Mouse (Mus musculus): ENCODE measurements around the gene Art4.

Art4 gene

DNA sequence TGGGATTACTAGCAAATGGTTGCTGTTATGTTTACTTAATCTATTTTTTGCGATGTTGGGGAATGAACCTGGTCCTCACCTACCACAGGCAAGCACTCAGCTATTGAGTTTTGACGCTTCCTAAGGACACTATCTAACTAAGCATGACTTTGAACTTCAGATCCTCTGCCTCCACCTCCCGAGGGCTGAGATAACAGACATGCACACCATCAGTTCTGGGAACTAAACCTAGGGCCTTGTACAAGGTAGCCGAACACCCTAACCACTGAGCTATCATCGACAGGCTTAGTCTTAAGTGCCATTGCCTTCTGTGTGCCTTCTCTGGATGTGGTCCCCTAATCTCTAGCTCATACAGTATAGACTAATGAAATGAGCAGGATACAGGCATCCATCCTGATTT is 7.8 kb upstream of the Art4 start:
- DNase-seq: no peak

- DNase-seq: no peak
Measured at GRCm38 (mm10) chr6:136861020-136861419, 3.5 kb upstream of the Art4 start.

- DNase-seq: no peak
Measured at GRCm38 (mm10) chr6:136858420-136858819, 887 bp upstream of the Art4 start.

DNA sequence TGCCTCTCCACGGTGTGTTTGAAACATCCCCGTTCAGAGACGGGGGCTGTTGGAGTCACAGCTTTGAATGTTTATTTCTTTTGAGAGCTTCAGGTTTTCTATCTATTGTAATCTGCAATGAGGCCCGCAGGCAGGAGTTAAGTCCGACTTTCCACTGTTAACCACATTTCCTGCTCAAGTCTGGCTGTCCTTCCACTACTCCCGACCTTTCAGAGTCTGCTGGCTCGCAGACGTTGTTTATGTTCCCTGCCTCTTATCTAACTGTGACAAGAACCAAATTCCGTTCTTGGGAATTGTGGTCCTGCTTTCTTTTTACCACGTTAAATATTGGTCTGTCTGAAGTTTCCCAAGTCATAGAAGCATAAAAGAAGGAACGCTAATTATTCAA is 334 bp upstream of the Art4 start:
- DNase-seq: no peak

- DNase-seq: no peak
Measured at GRCm38 (mm10) chr6:136856071-136856636, 1.4 kb downstream of the Art4 start.

- no peak for DNase-seq
Measured at GRCm38 (mm10) chr6:136855183-136855582, 2.4 kb downstream of the Art4 start.

DNA sequence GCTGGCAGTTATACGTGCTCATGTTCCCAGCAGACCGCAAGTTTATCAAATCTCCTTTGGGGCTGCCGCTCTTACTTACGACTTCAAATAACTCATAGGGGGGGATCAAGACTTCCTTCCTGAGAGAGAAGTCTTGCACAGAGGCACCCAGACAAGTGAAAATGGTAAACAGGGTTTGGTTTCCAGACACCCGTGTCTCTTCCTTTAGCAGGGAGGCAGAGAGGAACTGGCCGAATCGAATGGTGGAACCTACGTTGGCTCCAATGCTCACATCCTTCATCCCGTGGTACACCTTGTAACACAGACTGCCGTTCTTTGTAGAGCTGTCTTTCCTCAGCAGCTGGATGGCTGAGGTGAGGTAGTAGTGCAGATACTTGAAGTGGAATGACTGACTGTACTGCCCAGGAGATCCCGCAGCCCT is 3.2 kb downstream of the Art4 start:
- DNase-seq: no peak

DNA sequence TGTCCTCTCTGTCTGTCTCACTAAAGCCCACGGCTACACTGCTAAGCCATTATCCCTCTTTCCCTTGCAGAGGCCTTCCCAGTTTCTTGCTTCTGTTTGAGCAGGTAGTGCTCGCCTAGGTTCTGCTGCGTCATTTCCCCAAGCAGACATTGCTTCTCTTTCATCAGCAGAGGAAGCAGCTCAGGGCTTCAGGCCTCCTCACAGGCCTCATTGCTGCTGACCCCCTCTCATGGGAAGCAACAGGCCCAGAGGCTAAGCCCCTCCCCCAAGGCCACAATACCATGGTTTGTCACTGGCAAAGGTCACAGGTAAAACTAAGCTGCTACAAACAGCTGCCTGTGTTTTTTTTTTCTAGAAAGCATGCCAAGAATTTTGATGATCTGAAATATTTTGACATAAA is 4.8 kb downstream of the Art4 start:
- no peak for DNase-seq

GRCm38 (mm10) chr6:136852348-136852747 is 5.2 kb downstream of the Art4 start:
- no peak for DNase-seq

- no peak for DNase-seq
Measured at GRCm38 (mm10) chr6:136850267-136850666, 7.3 kb downstream of the Art4 start.

- no peak for DNase-seq
Measured at GRCm38 (mm10) chr6:136848971-136849370, 8.6 kb downstream of the Art4 start.

DNA sequence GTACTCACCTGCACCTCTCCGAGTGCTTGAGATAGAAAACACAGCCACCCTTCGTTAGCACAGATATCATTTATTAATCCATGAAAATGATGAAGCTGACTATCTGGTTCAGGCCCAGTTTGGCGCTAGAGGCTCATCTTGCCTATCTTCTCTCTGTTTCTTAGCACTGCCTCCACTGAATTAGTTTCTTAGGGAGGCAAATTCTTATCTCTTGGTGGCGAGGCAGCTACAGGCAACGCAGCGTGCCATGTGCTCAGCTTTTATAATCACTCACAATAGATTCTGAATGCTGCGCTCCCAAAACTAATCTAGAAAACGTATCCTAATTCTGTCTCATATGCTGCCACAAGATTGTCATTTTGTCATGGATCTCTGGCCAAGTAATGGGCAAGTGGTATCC is 9.1 kb downstream of the Art4 start:
- no peak for DNase-seq

- no peak for DNase-seq
Measured at GRCm38 (mm10) chr6:136847790-136848189, 9.7 kb downstream of the Art4 start.

DNA sequence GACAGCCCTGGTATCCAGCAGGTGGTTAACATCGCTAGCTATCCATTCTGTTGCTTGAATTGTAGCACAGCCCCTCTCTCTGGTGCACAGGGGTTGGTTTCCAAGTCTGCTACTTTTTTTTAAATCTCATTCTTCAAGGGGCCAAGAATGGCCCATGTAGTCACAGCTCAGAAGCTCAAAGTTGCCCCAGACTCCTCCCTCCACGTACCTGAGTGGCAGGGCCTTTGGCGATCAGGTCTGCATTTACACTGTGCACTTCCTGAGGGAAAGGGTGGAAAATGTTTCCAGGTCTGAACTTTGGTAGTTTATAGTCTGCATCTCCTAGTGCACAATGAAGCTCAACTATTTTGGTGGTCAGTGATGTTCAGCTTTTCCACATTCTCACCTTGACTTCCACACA is 10.3 kb downstream of the Art4 start:
- no peak for DNase-seq

- DNase-seq: no peak
Measured at GRCm38 (mm10) chr6:136845706-136846480, 11.6 kb downstream of the Art4 start.

GRCm38 (mm10) chr6:136844903-136845302 is 12.6 kb downstream of the Art4 start:
- no peak for DNase-seq

DNA sequence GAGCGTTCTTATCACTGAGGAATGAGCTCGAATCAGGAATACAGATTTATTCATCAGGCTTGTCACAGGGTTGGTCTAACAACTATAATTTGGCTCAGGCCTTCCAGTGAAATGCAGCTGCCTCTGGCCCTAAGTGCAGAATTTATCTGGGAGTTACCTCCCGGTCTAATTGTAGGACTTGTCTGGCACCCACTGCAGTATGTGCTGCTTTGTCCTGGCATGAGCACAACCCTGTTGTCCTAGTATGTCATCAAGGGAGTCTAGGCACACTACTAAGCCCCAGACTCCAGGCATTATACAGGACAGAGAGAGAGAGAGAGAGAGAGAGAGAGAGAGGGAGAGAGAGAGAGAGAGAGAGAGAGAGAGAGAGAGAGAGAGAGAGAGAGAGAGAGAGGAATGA is 20.2 kb downstream of the Art4 start:
- DNase-seq: no peak

DNA sequence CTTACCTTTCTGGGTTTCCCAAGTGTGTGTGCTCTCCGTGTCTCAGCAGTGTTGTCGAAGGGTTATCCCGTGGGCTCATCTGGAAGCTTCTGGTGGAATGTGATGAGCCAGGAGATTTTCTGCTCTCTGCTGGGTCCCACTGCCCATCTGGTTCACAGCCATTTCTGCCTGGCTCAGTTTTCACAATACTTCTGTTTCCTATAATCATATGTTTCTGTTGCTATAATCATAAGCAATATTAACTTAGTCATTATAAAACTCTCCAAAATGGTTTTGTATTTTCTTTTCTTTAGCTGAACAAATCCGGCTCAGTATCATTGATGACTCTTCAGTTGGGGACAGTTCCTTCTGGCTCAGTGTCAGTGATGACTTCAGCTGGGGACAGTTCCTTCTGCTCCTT is 22.2 kb downstream of the Art4 start, which contains the start of gene Smco3:
TSS of gene Smco3 (minus strand) at position 101 of the 400 bp plus-strand sequence.
- DNase-seq: no peak

GRCm38 (mm10) chr6:136831712-136832111 is 25.8 kb downstream of the Art4 start:
- DNase-seq: no peak

DNA sequence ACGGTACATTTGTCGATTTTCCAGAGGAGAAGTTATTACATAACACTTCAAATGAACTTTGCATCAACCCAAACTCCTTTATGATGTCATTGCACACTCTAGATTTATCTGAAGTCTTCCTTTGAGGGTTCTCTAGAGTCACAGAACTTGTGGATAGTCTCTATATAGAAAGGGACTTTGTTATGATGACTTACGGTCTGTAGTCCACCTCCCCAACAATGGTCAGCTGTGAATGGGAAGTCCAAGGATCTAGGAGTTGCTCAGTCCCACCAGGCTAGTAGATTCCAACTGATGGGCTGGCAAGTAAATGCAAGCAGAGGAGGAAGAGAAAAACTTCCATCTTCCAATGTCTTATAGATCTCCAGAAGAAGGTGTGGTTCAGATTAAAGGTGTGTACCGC is 28.9 kb downstream of the Art4 start:
- no peak for DNase-seq

- peak; percentile 95 for DNase-seq
Measured at GRCm38 (mm10) chr6:136827881-136828561, 29.5 kb downstream of the Art4 start, which contains the start of gene Wbp11. TSS of gene Wbp11 (minus strand) at chr6:136828233.

DNA sequence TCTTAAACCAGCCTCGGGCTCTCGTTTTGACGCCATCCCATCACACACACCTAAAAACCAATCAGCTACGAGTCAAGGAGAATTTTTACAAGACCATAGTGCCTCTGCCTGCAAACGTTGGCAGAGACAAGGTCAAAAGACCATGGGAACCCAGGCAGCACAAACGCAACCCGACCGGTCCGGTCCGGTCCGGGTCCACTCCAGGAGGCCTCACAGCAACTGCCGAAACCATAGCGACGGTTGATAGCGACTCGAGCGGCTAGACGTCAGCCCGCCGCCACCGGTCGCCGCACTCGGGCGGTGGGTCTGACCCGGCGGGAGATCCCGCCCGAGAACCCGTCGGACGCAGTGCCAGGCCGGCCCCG is 30.0 kb downstream of the Art4 start, which contains the start of gene BC049715:
TSS of gene BC049715 (plus strand) at position 111 of the 365 bp plus-strand sequence.
- DNase-seq: no peak

GRCm38 (mm10) chr6:136827116-136827515 is 30.4 kb downstream of the Art4 start:
- DNase-seq: no peak

DNA sequence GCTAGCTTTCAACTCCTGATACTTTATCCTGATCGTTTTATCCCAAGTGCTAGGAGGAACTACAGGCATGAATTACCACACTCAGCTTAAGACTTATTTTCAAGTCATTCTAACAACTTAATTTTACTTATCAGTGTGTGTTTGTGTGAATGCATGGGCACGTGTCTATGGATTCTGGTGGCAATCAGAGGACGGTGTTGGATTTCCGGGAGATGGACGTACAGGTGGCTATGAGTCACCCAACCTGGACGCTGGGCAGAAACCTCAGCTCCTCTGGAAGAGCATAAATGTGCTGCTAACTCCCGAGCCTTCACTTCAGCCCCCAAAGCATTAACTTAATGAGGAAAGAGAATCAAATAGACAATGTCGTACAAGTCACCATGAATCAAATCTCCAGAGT is 32.5 kb downstream of the Art4 start:
- no peak for DNase-seq

All from cerebellum, adult 11 months (tissue).